Mouse (Mus musculus): ENCODE measurements around the gene Elane. TPM values are rescaled to one million over a fixed set of nuclear protein-coding genes. Genes with fewer than 3 reads are reported as not detected.

Gene Elane
- total RNA-seq, 2 experiments from 2014 or later = not detected

DNA sequence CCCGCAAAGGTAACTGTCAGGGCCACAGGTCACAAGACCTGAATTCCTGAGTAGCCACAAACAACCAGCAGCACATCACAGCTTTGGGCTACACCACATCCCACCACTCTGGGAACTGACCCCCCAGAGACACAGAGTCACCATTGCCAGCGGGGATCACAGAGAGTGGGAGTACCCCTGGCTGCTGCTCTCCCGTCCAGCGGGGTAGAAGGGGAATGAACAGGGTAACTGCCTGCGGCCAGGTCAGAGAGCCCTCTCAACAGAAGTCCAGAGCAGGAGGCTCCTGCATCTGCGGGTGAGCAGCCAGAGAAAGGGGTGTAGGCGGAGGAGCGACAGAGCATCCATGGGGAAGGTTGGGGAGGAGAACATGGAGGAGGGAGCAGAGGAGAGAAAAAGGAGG is 30.0 kb downstream of the Elane start:
- no peak for DNase-seq

DNA sequence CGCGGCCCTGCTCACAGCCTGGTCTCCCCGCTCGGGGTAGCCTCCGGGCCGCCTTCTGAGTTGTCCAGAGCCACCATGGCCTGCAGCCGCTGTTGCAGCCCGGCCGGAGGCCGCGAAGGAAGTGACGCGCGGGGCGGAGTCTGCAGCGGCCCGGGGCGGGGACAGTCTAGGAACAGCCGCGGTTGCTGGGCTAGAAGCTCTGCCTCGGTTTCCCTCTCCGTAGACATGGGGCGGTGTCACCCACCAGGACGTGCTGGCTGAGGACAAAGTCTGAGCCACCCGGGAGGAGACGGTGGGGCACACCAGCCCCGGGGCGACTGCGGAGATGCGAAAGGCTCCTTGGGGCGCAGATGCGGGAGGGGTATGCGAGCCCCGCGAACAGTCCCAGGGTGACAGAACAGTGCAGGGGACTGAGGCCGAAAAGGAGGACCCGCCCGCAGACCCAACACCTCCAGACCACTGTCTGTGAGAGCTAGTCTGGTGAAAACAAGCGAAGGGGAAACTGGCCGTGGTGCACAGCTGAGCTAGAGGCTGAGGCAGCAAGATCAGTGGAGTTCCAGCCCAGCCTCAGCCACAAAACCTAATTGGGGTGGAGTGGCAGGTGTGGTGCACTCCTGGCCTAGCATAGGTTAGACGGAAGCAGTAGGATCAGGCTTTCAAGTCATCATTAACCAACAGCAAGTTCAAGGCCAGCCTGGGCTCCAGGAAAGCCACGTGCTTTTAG is 30.9 kb downstream of the Elane start, which contains the start of gene Kiss1r:
Gene Kiss1r (plus strand): TSS at position 164 of the 724 bp plus-strand sequence.
- peak; percentile 89 for DNase-seq

DNA sequence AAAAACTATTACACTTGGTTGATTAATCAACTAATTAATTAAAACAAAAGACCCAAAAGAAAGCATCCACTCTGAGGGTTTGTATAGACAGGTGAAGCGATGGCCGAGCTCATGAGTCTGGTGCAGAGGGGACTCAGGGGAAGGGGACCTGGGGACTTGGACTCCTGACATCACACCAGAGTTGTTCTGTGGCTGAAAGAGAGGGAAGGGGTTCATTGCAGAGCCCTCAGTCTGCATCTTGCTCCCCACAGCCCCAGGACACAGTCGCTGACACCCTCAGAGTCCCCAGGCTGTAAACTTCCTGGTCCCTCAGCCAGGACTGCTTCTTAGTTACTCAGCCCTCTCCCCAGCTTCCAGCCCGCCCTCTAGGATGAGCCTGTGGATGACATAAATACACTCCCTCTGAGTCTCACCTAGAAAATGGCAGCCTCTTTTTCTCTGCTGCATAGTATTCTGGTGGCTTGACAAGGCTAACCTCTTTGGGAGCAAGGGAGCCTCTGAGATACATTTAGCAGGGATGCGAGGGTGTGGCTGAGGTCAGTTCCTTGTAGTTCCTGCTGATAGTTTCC is 31.6 kb downstream of the Elane start:
- no peak for DNase-seq

DNA sequence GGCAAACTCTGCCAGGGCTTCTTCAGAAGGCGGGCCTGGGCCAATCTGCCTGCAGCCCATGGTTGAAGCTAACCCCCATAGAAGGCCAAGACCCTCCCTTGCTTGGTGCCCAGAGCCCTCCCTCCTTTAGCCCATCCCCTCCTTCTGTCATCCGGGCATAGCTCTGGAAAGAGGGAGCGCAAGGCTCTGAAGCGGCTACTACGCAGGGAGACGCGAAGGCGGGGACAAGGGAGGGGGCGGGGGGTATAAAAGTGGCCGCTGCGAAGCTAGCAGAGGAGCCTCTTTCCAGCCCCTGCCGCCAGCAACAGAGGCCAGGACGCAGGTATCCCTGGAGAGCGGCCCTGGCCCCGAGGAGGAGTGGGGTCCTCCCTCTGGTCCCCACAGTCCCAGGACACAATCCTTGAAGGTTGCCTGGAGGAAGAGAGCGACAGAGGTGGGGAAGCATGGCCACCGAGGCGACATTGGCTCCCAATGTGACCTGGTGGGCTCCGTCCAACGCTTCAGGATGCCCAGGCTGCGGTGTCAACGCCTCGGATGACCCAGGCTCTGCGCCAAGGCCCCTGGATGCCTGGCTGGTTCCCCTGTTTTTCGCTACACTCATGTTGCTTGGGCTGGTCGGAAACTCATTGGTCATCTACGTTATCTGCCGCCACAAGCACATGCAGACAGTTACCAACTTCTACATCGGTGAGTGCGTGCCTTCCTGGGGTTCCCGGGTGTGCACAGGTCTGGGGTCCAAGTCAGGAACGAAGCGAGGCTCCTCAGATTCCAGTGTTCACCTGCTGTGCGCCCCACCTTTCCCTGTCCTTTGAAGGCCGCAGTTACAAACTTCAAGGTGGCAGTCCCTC is 32.4 kb downstream of the Elane start:
- DNase-seq = no peak

GRCm38 (mm10) chr10:79919251-79919849 is 33.3 kb downstream of the Elane start:
- DNase-seq = no peak

GRCm38 (mm10) chr10:79920056-79920890 is 34.2 kb downstream of the Elane start:
- DNase-seq = no peak

GRCm38 (mm10) chr10:79920958-79921535 is 35.0 kb downstream of the Elane start, which contains the start of gene R3hdm4:
Gene R3hdm4, minus strand, starts transcription at chr10:79921208.
- no peak for DNase-seq

- DNase-seq = no peak
Observed at GRCm38 (mm10) chr10:79921572-79921971, 35.5 kb downstream of the Elane start.

GRCm38 (mm10) chr10:79924998-79925784 is 39.1 kb downstream of the Elane start:
- peak; percentile 96 for DNase-seq

DNA sequence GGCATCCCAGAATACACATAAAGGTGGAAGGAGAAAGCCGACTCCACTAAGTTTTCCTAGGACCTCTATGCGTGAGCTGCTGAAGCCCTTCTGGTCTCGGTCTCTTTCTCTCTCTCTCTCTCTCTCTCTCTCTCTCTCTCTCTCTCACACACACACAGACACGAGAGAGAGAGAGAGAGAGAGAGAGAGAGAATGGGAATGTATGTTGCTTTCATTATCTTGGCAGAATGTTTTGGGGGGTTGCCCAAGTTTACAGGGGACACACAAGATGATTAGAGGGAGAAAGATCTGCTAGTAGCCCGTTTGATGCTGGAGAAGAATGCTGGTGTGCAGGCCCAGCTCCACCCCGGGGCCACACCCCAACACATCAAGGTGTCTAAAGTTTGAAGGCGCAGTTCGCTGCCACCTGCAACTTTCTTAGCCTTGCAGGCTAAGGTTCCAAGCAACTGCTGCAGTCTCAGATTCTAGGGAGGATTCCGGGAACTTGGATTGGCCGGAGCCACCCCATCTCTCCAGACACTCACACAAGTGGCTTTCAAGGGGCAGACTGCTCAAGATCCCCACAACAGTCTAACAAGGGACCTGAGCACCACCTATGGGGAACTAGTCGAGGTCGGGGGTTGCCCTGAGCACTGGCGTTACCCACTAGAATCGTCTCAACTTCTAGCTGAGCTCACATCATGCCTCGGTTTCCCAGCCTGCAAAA is 39.9 kb downstream of the Elane start:
- DNase-seq = no peak

DNA sequence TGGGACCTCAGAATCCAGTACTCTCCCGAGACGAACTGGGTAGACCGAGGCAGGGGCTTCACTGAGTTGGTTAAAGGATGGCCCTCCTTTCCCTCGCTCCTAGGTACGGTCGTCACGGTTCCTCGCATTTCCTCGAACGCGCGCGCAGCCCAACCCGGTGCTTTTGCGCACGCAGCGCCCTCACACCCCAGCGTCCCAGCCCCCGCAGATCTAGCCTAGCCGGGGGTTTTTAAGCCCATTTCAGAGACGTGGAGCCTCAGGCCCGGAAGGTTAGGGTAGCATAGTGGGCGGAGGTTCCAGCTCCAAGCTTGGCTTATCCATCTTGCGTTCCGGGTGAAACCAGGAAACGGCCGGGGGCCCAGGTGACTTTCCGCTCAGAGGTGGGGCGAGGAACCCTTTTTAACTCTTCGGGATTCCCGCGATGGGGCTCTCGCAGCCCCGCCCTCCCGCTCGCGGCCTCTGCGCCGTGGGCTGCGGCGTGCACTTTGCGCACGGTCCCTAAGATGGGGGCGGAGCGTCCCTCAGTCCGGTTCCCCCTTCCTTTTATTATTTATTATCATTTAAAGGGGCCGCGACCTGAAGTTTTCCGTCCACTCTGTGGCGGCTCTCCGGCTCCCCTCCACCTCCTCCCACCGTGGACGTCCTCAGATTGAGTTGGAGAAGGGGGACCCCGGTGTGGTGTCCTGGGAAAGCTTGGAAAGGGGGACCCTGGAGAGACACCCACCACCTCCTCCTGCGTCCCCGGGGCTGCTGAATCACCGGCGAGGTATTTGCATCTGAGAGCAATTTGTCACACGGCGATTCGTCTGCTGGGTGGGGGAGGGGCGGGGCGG is 40.7 kb downstream of the Elane start, which contains the start of gene Arid3a:
Gene Arid3a (plus strand): TSS at position 553 of the 833 bp plus-strand sequence.
- DNase-seq = peak; percentile 89

DNA sequence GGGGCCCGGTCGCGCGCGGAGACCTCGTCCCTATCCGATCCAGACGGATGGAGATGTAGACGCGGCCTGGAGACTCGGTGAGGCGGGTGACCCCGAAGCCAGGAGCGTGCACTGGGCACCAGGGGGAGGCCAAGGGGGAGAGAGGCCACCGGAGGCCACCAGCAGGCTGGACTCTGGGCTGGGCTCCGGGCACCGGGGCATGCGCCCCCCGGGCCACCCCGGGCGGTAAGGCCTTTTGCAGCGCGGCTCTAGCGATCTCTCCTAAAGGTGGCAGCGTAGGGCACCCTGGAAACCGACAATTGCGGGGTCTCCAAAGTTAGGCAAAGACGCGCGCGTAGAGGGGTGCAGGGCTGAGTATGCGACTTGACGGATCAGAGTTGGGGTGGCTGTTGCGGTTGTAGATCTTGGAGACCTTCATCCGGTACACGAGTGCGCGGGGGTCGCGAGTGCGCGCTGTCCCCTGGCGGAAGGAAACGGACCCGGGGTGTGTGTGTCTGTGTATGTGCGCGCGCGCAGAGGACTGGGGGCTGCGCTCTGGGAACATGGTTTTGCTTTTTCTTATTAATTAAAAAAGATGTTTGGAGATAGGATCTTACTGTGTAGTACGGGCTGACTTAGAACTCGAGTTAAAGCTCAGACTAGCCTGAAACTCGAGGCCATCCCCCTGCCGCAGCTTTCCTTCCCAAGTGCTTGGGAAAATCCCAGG is 41.4 kb downstream of the Elane start:
- DNase-seq = peak; percentile 57

- DNase-seq = no peak
Observed at GRCm38 (mm10) chr10:79928030-79928694, 42.1 kb downstream of the Elane start.

DNA sequence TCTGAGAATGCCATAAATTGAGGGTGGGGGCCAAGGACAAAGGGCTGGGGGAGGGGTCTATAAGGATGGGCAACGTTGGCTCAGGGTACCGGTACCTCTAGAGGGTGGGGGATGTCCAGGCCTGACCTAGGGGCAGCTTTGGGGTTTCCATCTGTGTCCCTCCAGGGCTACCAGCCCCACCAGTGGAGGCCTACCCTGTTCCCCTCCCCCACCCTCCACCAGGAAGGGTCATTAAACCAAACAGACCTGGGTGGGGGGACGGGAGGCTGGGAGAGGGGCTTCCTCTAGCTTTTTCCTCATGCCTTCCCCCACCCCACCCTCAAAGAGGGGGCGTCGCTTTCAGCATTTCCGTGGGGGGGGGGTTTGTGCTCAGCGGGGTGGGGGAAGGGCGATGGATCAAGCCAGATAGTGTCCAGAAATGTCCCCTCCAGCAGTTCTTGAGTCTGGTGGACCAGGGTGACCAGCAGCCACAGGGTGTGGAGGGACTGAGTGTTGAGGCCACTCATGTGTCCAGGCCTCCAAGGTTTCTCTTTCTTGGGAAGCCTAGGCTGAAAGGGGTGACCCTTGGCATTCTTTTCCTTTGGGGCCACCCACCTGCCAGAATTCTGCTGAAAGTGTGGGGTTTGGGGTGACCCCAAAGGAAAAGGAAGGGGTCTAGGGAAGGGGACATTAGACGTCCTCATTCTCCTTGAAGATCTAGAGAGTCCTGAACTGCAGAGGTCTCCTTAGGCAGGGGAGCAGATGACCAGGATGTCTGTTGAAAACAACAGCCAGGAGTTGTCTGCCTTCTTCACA is 43.1 kb downstream of the Elane start:
- DNase-seq = no peak

DNA sequence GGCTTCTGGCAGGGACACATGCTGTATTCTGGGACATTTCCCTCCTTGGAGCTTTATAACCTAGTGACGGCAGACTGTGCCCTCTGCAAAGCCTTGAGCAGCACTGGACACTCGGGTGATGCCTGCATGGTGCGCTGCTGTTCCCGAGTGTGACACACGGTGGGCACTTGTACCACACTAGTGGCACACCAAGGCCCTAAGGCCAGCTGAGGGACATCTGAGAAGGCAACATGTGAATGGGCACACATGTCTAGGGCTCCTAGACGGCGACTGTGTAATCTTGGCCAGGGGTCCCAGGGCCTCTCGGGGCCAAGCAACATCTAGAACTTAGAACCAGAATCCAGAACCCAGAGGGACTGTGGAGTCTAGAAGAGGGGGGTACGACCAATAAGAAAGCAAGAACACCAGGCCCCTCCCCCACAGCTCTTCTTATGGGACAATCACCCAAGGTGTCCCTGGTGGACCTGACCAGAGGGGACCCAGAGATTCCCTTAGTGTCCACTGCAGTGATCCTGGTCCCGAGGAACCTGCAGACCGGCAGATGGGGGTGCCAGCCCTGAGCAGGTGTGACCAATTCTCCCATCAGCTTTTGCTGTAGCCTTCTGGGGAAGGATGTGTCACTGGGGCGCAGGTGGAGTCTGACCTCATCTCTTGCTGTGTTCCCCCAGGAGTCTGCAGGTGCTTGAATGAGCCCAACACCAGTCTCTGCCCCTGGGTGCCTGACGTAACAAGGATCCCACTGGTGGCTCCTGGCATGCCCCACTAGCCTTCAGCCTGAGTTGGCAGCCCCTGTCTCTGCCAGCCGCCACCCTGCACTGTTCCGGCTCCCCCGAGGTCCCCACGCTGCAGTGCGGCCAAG is 44.1 kb downstream of the Elane start:
- DNase-seq = no peak

- DNase-seq = no peak
Observed at GRCm38 (mm10) chr10:79930826-79931186, 44.8 kb downstream of the Elane start.

Data from heart, postnatal 4 days (tissue).